Mouse (Mus musculus): Measurements from ENCODE around the gene Prodh2. TPM values are rescaled to one million over a fixed set of nuclear protein-coding genes. Genes with fewer than 3 reads are reported as not detected.

The Prodh2 gene
- polyA plus RNA-seq, 2 experiments: 33.8 to 47.9 TPM

DNA sequence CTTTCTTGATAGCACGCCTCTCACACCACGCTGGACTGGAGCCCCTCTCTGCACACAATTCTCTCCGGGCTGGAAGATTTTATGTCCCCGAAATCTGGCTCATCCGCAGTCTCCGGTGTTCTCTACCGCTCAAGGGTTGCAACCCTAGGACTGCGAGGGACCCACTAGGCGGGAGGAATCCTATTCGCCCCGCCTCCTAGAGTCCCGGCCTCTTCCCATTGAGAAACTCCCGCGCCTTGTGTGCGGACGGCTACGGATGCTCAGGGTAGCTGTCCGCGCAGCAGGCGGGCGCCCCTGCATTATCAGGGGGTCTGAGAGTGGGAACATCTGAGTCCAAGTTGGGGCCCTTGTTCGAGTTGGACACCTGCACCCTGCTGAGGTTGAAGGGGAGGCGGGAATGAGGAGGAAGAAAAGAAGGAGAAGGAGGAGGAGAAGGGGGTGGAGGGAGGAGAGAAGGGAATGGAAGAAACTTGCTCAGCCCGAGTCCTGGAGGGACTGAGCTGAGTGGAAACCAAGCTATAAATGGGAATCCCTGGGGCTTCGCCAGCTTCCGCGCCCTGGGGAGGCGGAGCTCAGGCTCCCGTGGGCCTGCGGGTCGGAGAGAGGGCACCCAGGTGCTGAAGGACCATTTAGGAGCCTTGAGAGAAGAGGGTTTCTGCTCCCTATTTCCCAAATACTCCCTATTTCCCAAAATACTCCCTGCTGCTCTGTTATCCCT lies 36.4 kb upstream of the Prodh2 start:
- no peak overlapping the region for H3K27ac ChIP-seq
- H3K27me3 ChIP-seq (ENCODE audit: control insufficient read depth, insufficient read depth, low read length): peaks cover 67% of the 10 kb centered on the region
- ATAC-seq (ENCODE audit: insufficient read depth) (no peak), DNase-seq (ENCODE audit: low read depth in 3 of 3, low spot score in 3 of 3) (no peak)
- H3K36me3 ChIP-seq (replicated peaks; ENCODE audit: control insufficient read depth, insufficient read depth, low read depth): no peaks in the 10 kb centered on the region
- no peaks in the 10 kb centered on the region for H3K4me1 ChIP-seq (replicated peaks; ENCODE audit: control insufficient read depth in 2 of 2, insufficient read depth in 2 of 2, low read length in 1 of 2)
- no peak overlapping the region for H3K4me3 ChIP-seq (ENCODE audit: insufficient read depth in 1 of 2, low read depth in 2 of 2, low read length in 2 of 2)
- WGBS (ENCODE audit: insufficient replicate concordance): 2% methylated on average over 31 of the region's 31 CpGs
- no peaks in the 10 kb centered on the region for H3K9me3 ChIP-seq (ENCODE audit: control insufficient read depth, low read length)
- TF ChIP-seq CTCF (IDR thresholded peaks at IDR 0.05; ENCODE audit: low read depth) (no peak), EP300 (IDR thresholded peaks at IDR 0.05; ENCODE audit: low read depth) (no peak)
- no peak overlapping the region for H3K4me2 ChIP-seq (ENCODE audit: low read depth)
- H3K9ac ChIP-seq (replicated peaks): no peak overlapping the region

- Histone ChIP-seq H3K4me2 (ENCODE audit: low read depth) (no peak within 1 kb of the TSS), H3K36me3 (replicated peaks; ENCODE audit: control insufficient read depth, insufficient read depth, low read depth) (no peaks in the 10 kb centered on the region), H3K4me1 (replicated peaks; ENCODE audit: control insufficient read depth in 2 of 2, insufficient read depth in 2 of 2, low read length in 1 of 2) (no peaks in the 10 kb centered on the region), H3K4me3 (ENCODE audit: insufficient read depth in 1 of 2, low read depth in 2 of 2, low read length in 2 of 2) (no peak within 1 kb of the TSS), H3K27me3 (ENCODE audit: control insufficient read depth, insufficient read depth, low read length) (peaks cover 64% of the 10 kb centered on the region), H3K9me3 (ENCODE audit: control insufficient read depth, low read length) (no peaks in the 10 kb centered on the region), H3K9ac (replicated peaks) (no peak within 1 kb of the TSS), H3K27ac (no peak within 1 kb of the TSS)
- 4% methylated on average over 16 of the region's 16 CpGs for WGBS (ENCODE audit: insufficient replicate concordance)
- TF ChIP-seq CTCF (IDR thresholded peaks at IDR 0.05; ENCODE audit: low read depth) (no peak), EP300 (IDR thresholded peaks at IDR 0.05; ENCODE audit: low read depth) (no peak)
- DNase-seq (ENCODE audit: low read depth in 3 of 3, low spot score in 3 of 3): no peak
- ATAC-seq (ENCODE audit: insufficient read depth): no peak
Measured at GRCm38 (mm10) chr7:30457629-30458330, 35.6 kb upstream of the Prodh2 start, which contains the start of the genes Kirrel2 and Nphs1. TSS of gene Kirrel2 (minus strand) at chr7:30457690. TSS of gene Nphs1 (plus strand) at chr7:30458315.

DNA sequence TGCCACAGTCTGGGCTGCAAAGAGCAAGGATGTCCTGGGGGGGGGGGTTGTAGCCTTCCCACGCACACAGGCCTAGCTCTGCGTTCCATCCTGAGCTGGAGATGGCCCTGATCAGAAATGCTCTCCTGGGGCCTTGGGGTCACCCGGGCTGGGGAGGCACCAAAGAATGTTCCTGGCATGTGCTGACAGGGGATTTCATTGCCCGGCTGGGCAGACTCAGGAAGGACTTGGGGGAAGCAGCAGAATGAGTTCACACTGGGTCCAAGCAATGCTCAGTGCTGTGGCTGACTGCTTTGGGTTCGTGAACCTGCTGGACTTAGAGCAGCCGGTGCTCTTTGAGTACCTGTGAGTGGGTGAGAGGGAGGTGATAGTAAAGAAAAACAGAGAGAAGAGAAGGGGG lies 33.9 kb upstream of the Prodh2 start:
- no peak for ATAC-seq (ENCODE audit: insufficient read depth)
- peaks cover 56% of the 10 kb centered on the region for H3K27me3 ChIP-seq (ENCODE audit: control insufficient read depth, insufficient read depth, low read length)
- WGBS (ENCODE audit: insufficient replicate concordance): 35% methylated on average over 6 of the region's 6 CpGs

GRCm38 (mm10) chr7:30463568-30463967 lies 29.9 kb upstream of the Prodh2 start:
- Histone ChIP-seq H3K27ac (no peak overlapping the region), H3K9me3 (ENCODE audit: control insufficient read depth, low read length) (no peaks in the 10 kb centered on the region), H3K4me1 (replicated peaks; ENCODE audit: control insufficient read depth in 2 of 2, insufficient read depth in 2 of 2, low read length in 1 of 2) (no peaks in the 10 kb centered on the region), H3K4me2 (ENCODE audit: low read depth) (no peak overlapping the region), H3K27me3 (ENCODE audit: control insufficient read depth, insufficient read depth, low read length) (peaks cover 48% of the 10 kb centered on the region), H3K36me3 (replicated peaks; ENCODE audit: control insufficient read depth, insufficient read depth, low read depth) (no peaks in the 10 kb centered on the region), H3K9ac (replicated peaks) (no peak overlapping the region), H3K4me3 (ENCODE audit: insufficient read depth in 1 of 2, low read depth in 2 of 2, low read length in 2 of 2) (no peak overlapping the region)
- no peak for DNase-seq (ENCODE audit: low read depth in 3 of 3, low spot score in 3 of 3)
- ATAC-seq (ENCODE audit: insufficient read depth): no peak
- TF ChIP-seq EP300 (IDR thresholded peaks at IDR 0.05; ENCODE audit: low read depth): no peak
- no peak for TF ChIP-seq CTCF (IDR thresholded peaks at IDR 0.05; ENCODE audit: low read depth)
- 19% methylated on average over 7 of the region's 7 CpGs for WGBS (ENCODE audit: insufficient replicate concordance)

More for the DNA sequence above, 33.9 kb upstream of the Prodh2 start:
- Histone ChIP-seq H3K36me3 (replicated peaks; ENCODE audit: control insufficient read depth, insufficient read depth, low read depth) (no peaks in the 10 kb centered on the region), H3K4me2 (ENCODE audit: low read depth) (no peak overlapping the region), H3K4me3 (ENCODE audit: insufficient read depth in 1 of 2, low read depth in 2 of 2, low read length in 2 of 2) (no peak overlapping the region), H3K9ac (replicated peaks) (no peak overlapping the region), H3K4me1 (replicated peaks; ENCODE audit: control insufficient read depth in 2 of 2, insufficient read depth in 2 of 2, low read length in 1 of 2) (no peaks in the 10 kb centered on the region), H3K27ac (no peak overlapping the region), H3K9me3 (ENCODE audit: control insufficient read depth, low read length) (no peaks in the 10 kb centered on the region)
- TF ChIP-seq EP300 (IDR thresholded peaks at IDR 0.05; ENCODE audit: low read depth) (no peak), CTCF (IDR thresholded peaks at IDR 0.05; ENCODE audit: low read depth) (no peak)
- no peak for DNase-seq (ENCODE audit: low read depth in 3 of 3, low spot score in 3 of 3)

DNA sequence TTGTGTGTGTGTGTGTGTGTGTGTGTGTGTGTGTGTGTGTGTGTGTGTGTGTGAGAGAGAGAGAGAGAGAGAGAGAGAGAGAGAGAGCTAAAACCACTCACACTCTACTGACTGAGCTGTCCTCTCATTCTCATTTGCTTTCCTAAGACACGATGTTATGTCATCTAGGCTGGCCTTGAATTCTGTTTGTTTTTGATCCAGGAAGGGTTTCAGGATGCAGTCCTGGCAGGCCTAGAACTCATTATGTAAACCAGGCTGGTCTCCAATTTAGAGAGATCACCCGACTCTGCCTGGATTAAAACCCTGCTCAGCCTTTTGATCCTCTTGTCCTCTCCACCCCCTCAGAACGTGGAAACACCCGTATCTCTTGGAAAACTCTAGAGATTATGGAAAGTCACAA lies 29.4 kb upstream of the Prodh2 start:
- no peak for TF ChIP-seq EP300 (IDR thresholded peaks at IDR 0.05; ENCODE audit: low read depth)
- TF ChIP-seq CTCF (IDR thresholded peaks at IDR 0.05; ENCODE audit: low read depth): no peak
- Histone ChIP-seq H3K27me3 (ENCODE audit: control insufficient read depth, insufficient read depth, low read length) (peaks cover 46% of the 10 kb centered on the region), H3K36me3 (replicated peaks; ENCODE audit: control insufficient read depth, insufficient read depth, low read depth) (no peaks in the 10 kb centered on the region)

More for the DNA sequence above, 29.4 kb upstream of the Prodh2 start:
- Histone ChIP-seq H3K4me3 (ENCODE audit: insufficient read depth in 1 of 2, low read depth in 2 of 2, low read length in 2 of 2) (no peak overlapping the region), H3K9ac (replicated peaks) (no peak overlapping the region), H3K4me2 (ENCODE audit: low read depth) (no peak overlapping the region), H3K27ac (no peak overlapping the region), H3K9me3 (ENCODE audit: control insufficient read depth, low read length) (no peaks in the 10 kb centered on the region), H3K4me1 (replicated peaks; ENCODE audit: control insufficient read depth in 2 of 2, insufficient read depth in 2 of 2, low read length in 1 of 2) (no peaks in the 10 kb centered on the region)
- 20% methylated on average over 4 of the region's 4 CpGs for WGBS (ENCODE audit: insufficient replicate concordance)
- no peak for DNase-seq (ENCODE audit: low read depth in 3 of 3, low spot score in 3 of 3)
- no peak for ATAC-seq (ENCODE audit: insufficient read depth)
